Mouse (Mus musculus): ENCODE measurements around the gene Daxx. TPM values are rescaled to one million over a fixed set of nuclear protein-coding genes. Genes with fewer than 3 reads are reported as not detected.
"Not testable (repeated sequence)": the region's sequence is repeated elsewhere in the genome, so short reads cannot be mapped to it uniquely, and the experiment has no call there.

The Daxx gene
- total RNA-seq, 2 experiments from 2014 or later: 28.7 to 44.5 TPM

- ATAC-seq (replicated peaks; ENCODE audit: poor library complexity): peak; percentile 94
Observed at GRCm38 (mm10) chr17:33940206-33940805, 31.1 kb downstream of the Daxx start, which contains the start of the genes Pfdn6 and Wdr46. Pfdn6 (minus strand) TSS chr17:33940343. Wdr46 (plus strand) TSS chr17:33940660.

DNA sequence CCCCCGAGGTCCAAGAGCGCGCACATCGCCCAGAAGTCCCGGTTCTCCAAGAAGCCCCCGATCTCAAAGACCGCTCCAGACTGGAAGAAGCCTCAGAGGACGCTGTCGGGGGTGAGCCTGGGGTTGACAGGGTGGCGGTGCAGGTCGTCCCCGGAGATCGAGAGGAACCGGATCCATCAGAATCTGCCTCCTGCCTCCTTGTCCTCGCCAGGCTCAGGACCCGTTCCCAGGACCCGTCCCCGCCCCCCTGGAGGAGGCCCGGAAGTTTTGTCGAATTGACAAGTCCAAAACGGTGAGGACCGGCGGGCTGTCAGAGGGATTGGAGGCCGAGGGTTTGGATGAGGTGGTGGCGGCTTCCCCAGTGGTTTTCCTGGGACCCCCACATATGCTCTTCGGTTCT, 31.8 kb downstream of the Daxx start:
- ATAC-seq (replicated peaks; ENCODE audit: poor library complexity): no peak

DNA sequence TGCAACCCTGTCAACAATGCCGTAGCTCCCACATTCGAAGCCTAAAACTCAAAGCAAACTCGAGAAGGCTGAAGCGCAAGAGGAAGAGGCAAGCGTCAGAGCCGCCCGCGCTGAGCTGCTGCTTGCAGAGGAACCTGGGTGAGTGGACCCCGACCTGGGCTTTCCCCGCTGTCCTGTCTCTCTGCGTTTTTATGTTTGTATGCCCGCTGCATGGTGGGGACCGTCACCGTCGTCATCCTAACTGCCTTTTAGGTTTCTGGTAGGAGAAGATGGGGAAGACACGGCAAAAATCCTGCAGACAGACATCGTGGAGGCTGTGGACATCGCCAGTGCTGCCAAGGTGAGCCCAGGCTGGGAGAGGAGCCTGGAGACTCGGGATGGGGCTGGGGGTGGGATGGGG, 32.2 kb downstream of the Daxx start:
- no peak for ATAC-seq (replicated peaks; ENCODE audit: poor library complexity)

DNA sequence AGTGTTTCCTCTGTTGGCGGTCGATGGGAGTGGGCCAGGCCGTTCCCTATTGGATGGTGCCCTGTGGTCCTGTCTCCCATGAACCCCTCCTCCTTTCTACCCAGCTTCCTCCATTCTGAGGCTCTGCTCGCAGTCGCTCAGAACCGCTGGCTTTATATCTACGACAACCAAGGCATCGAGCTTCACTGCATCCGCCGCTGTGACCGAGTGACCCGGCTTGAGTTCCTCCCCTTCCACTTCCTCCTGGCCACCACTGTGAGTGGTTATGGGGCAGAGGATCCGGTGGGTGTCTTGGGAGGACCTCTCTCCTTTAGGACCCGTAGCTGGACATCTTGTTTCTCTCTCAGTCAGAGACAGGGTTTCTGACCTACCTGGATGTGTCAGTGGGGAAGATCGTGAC, 34.2 kb downstream of the Daxx start:
- no peak for ATAC-seq (replicated peaks; ENCODE audit: poor library complexity)

DNA sequence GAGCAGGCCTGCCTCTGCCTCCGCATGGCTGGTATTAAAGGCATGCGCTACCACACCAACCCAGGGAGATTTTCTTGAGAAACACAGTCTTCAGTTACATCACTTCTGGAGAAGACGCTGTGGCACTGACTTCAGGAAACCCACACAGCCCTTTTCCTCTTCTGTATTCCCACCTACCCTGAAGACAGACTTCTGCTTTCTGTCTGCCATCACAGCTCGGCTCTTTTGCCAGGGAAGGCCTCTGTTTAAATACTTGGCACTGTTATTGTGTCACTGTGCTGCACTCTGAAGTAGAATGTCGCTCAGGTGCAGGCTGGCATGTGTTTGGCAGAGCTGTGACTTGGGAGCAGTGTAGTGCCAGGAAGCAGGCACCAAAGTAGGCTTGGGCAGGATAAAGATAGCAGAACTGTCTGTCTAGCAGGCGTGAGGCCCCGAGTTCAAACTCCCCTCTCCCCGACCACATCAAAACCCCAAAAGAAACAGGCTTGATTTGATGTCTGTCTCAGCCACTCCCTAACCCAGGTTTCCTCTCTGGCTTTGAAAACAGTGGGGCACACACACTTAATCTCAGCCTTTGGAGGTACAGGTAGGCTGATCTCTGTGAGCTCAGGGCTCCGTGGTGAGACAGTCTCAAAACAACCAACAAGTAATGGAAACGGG, 38.3 kb downstream of the Daxx start:
- ATAC-seq (replicated peaks; ENCODE audit: poor library complexity): peak; percentile 32

- ATAC-seq (replicated peaks; ENCODE audit: poor library complexity): no peak
Observed at GRCm38 (mm10) chr17:33948090-33948904, 39.1 kb downstream of the Daxx start.

DNA sequence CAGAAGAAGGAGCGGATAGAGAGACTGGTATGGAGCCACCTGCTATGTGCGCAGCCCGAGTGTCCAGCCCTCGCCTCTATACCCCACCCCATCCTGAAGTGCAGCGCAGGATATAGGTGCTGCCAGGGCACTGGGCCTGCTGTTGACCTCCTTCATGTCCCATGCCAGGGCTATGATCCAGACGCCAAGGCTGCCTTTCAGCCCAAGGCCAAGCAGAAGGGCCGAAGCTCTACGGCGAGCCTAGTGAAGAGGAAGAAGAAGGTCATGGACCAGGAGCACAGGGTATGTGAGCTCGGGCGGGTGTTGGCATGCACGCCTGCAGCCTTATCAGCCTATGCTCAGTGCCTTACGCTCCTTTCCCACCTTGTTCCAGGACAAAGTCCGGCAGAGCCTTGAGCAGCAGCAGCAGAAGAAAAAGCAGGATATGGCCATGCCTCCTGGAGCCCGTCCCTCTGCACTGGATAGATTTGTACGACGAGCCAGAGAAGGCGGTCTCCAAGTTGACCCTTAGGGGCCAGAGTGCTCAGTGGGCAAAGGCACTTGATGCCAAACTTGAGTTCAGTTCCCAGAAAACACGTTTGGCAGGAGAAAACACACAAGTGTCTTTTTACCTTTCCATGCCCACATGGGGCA, 39.8 kb downstream of the Daxx start:
- no peak for ATAC-seq (replicated peaks; ENCODE audit: poor library complexity)

DNA sequence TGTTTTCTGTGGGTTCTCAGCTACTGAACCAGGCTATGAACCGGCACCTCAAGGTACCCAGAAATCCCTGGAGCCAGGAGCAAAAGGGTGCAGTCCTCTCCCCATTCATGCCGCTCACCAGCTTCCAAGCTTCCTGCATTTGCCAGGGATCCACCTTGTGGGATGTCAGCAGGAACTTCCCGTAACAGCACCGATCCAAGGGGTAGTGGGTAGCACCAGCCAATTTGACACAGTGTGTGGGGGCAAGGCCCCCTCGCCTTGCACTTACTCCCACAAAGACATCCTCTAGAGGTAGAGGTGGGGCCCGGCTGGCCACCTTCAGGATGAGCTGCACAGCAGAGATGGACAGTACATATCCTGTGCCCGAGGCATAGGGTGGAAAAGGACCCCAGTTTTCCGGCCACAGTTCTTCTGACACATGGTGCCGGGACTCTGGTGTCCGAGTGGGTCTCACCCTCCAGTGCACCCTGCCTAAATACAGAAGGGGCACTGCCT, 41.0 kb downstream of the Daxx start:
- ATAC-seq (replicated peaks; ENCODE audit: poor library complexity): no peak

DNA sequence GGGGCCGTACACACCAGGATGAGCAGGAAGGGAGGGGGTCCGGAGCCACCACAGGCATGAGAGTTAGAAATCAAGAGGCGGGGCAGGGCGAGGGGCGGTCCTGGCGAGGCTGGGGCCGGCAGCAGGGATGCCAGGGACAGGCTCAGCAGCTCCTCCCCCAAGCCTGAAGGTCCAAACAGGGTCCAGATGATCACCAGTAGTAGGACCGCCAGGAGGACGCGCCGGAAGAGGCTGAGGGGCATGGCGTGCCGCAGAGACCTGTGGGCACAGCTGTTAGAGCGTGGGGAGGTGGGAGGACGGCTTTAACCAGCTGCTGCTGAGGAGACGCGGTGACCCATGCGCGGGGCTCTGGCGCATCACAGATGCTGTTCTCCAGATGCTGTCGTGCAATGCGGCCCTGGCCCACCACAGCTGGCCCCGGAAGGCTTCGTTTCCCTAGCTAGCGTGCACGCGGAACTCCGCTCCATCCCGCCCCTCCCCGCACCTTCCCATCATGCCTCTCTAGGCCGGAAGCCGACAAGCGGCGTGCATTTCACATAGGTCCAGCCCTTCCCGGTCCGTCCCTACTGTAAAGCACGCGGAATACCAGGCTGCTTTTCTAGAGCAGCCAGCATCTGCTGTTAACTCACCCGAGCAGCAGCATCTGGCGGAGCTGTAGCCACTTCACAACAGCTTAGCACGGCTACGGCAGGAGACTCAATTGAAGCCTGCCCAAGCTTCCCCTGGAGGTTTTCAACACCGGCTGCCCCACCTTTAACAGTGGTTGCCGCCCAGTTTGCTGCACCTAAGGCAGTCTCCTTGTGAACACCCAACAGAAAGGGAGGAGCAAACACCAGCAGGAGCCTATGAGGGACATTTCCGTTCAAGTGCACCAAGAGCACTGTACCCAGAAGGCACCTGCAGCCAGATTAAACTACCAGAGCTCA, 42.1 kb downstream of the Daxx start, which contains the start of gene B3galt4:
Gene B3galt4, minus strand, starts transcription at position 468 of the 926 bp plus-strand sequence.
- peak; percentile 52 for ATAC-seq (replicated peaks; ENCODE audit: poor library complexity)

DNA sequence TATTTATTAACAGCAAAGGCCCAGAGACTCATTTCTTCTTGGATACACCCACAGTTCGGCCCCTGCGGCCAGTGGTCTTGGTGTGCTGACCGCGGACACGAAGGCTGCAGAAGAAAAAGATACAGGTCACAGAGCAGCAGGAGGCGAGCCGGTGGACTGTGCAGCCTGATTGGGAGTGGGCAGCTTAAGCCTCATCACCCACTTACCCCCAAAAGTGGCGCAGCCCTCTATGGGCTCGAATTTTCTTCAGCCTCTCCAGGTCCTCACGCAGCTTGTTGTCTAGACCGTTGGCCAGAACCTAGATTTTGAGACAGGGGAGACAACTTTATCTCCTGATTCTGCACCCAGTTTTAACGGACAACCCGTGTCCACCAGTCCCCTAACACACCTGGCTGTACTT, 42.8 kb downstream of the Daxx start:
- ATAC-seq (replicated peaks; ENCODE audit: poor library complexity): not testable (repeated sequence)

GRCm38 (mm10) chr17:33952879-33953278, 43.7 kb downstream of the Daxx start:
- ATAC-seq (replicated peaks; ENCODE audit: poor library complexity): no peak

- ATAC-seq (replicated peaks; ENCODE audit: poor library complexity): no peak
Observed at GRCm38 (mm10) chr17:33953310-33953709, 44.1 kb downstream of the Daxx start.

GRCm38 (mm10) chr17:33953961-33954565, 44.8 kb downstream of the Daxx start:
- no peak for ATAC-seq (replicated peaks; ENCODE audit: poor library complexity)

DNA sequence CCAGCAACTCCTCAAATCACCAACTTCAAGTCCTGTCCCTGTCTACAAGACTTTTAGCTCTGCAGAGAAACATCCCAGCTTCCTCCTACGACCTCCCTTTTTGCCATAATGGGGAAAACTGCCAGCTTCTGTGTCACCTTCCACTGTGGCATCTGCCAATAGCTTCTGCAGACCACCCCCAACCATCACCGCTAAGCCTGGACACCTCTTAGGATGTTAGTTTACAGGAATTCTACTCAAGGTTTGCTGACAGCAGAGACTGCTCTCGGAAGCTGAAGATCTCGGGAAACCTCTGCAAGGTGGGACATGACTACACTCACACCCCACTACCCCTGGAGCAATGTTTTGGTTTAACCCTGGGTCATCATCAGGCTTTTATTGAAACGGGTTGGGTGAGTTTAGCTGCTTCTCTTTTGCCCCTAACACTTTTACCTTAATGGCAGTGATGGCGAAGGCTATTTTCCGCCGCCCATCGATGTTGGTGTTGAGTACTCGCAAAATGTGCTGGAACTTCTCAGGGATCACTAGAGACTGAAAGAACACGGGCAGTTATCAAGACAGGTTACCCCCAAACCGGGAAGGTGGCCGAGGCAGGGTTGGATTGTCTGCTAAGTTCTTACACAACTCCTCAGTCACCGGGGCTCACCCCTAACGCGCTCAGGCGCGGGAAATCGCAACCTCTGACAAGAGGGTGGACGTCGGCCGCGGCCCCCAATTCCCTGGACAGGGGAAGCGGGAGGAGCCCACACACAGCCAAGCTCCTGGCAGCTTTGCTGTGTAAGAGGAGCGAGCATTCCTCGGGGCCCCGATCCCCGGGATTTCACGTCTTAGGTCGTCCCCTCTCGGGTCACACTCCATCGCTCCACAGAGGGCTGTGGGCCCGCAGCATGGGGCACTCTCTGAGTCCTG, 45.7 kb downstream of the Daxx start:
- peak; percentile 0; the same call in 1 of the 2 replicates for ATAC-seq (replicated peaks; ENCODE audit: poor library complexity)

DNA sequence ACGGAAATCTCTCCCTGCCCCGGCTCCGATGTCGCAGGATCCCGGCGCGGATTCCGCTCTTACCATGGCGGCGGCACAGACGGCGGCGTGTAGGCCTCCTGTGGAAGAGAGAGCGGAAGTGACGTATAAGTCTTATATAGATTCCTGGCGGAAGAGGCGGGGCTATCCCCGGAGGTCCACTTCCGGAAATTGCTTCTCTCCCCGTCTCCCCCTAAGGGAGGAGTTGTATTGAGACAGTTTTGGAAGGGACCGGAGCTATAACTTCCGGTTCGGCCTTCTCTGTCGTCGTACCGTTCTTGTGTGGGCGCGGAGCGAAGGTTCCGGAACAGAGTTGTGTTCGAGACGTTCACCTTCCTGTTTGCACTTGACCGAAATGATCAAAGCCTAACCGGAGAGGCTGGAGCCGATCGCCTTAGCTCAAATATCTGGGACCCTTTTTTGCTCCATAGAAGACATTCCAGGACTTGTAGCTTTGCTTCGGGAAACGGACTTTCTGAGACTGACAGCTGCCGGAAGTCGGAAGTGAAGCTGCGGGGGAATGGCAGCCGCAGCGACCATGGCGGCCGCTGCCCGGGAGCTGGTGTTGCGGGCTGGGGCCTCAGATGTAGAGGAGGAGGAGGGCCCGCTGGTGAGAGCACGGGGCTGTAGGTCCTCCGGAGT, 46.5 kb downstream of the Daxx start, which contains the start of the genes Vps52 and Rps18:
Gene Vps52, plus strand, starts transcription at position 258 of the 660 bp plus-strand sequence.
Gene Rps18, minus strand, starts transcription at position 447 of the 660 bp plus-strand sequence.
- peak; percentile 68 for ATAC-seq (replicated peaks; ENCODE audit: poor library complexity)

- no peak for ATAC-seq (replicated peaks; ENCODE audit: poor library complexity)
Observed at GRCm38 (mm10) chr17:33956336-33956735, 47.1 kb downstream of the Daxx start.

DNA sequence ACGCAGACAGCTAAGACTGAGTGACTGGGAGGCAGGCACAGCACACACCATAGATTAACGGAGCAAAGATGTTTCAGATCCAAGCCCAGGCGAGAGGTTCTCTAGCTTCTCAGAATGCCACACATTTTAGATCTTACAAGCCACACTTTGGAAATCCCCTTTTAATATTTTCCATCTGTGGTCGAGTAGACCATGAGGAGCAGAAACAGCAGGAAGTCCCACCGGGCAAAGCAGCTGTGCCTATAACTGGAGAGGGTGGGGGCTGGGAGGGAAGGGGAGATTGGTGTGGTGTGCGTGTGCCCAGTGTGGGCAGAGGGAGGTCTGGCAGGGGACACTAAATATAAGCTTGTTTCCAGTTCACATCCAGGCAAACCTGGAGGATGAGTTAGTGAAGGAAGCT, 48.3 kb downstream of the Daxx start:
- no peak for ATAC-seq (replicated peaks; ENCODE audit: poor library complexity)

GRCm38 (mm10) chr17:33958451-33958850, 49.2 kb downstream of the Daxx start:
- no peak for ATAC-seq (replicated peaks; ENCODE audit: poor library complexity)

Data from megakaryocyte progenitor cell, adult 5-6 weeks (primary cell).